Mouse (Mus musculus) liver (tissue): ENCODE data around the gene Stard3.
A peak's percentile ranks its signal among the peaks of the same experiment; 100 is the strongest.

Source experiments
- DNase-seq: peaks from one replicate; pipeline ENCODE4 v3.0.0-alpha.2; 2020; ENCODE audit warnings: mixed read lengths

The Stard3 gene

GRCm38 (mm10) chr11:98400161-98400726 is 42.1 kb downstream of the Stard3 start, which contains the start of gene Pgap3:
Pgap3 (minus strand) TSS chr11:98400490.
- peak; percentile 91 for DNase-seq

- DNase-seq = no peak
Measured at GRCm38 (mm10) chr11:98400816-98401215, 42.6 kb downstream of the Stard3 start.

GRCm38 (mm10) chr11:98406621-98407020 is 48.5 kb downstream of the Stard3 start:
- DNase-seq = no peak

- no peak for DNase-seq
Measured at GRCm38 (mm10) chr11:98408872-98409271, 50.7 kb downstream of the Stard3 start.

GRCm38 (mm10) chr11:98409341-98409822 is 51.2 kb downstream of the Stard3 start:
- peak; percentile 44 for DNase-seq

GRCm38 (mm10) chr11:98412273-98412796 is 54.2 kb downstream of the Stard3 start, which contains the start of gene Erbb2:
Erbb2 (plus strand) TSS chr11:98412470.
- peak; percentile 73 for DNase-seq

GRCm38 (mm10) chr11:98412797-98413301 is 54.7 kb downstream of the Stard3 start:
- DNase-seq = peak; percentile 20

- no peak for DNase-seq
Measured at GRCm38 (mm10) chr11:98413731-98414130, 55.6 kb downstream of the Stard3 start.

- DNase-seq = no peak
Measured at GRCm38 (mm10) chr11:98414162-98414561, 56.0 kb downstream of the Stard3 start.

GRCm38 (mm10) chr11:98417074-98417473 is 58.9 kb downstream of the Stard3 start:
- DNase-seq = no peak

- no peak for DNase-seq
Measured at GRCm38 (mm10) chr11:98418273-98418672, 60.1 kb downstream of the Stard3 start.

GRCm38 (mm10) chr11:98418939-98419547 is 60.9 kb downstream of the Stard3 start:
- no peak for DNase-seq

GRCm38 (mm10) chr11:98426592-98426991 is 68.4 kb downstream of the Stard3 start:
- DNase-seq = no peak

GRCm38 (mm10) chr11:98428436-98428835 is 70.3 kb downstream of the Stard3 start:
- DNase-seq = no peak
